Mouse (Mus musculus) embryo, embryonic 11.5 days (tissue): ENCODE data around the gene 1700001O22Rik.

Experiments used
- DNase-seq: peaks from one replicate; pipeline ENCODE4 v3.0.0-alpha.2; 2012; ENCODE audit warnings: low read depth, low spot score

The 1700001O22Rik gene

DNA sequence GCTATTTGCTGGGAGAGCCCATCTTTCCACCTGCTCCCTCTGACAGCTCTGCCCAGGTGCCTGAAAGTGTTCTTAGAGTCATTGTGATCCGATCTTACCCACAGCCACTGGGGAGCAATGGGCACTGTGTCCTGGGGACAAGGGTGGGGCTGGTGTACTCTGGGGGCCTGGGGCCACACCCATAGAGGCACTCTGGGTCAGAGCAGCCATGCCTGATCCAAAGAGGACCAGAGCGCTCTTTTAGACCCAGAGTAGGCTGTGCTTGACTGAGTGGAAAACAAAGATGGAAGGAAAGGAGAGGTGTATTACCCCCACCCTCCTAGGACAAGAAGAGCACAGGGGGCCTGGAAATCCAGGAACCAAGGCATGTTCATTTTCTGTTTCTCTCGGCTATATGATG lies at the start of gene 1700001O22Rik:
Gene 1700001O22Rik, minus strand, starts transcription at position 58 of the 400 bp plus-strand sequence.
- DNase-seq, result no peak

GRCm38 (mm10) chr2:30852771-30853313 lies 49.4 kb upstream of the 1700001O22Rik start:
- no peak for DNase-seq

DNA sequence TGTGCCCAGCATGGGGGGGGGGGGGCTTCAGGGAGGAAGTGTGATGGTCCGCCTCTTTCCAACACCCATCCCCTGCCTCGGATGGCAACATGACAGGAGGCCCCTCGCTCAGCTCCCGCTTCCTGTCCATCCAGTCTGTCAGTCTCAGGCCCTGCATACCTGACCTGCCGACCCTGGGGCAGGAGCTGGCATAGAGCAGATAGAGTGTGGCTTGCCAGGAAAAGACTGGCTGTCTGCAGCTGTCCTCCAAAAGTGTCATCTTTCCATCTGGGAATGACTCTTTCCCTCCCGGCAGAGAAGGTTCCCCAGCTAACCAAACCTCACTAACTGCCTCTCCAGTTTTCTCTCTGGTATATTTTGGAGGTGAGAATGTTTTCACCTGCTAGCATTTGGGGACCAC lies 47.1 kb upstream of the 1700001O22Rik start:
- no peak for DNase-seq

GRCm38 (mm10) chr2:30848184-30848583 lies 44.7 kb upstream of the 1700001O22Rik start:
- DNase-seq, result no peak

DNA sequence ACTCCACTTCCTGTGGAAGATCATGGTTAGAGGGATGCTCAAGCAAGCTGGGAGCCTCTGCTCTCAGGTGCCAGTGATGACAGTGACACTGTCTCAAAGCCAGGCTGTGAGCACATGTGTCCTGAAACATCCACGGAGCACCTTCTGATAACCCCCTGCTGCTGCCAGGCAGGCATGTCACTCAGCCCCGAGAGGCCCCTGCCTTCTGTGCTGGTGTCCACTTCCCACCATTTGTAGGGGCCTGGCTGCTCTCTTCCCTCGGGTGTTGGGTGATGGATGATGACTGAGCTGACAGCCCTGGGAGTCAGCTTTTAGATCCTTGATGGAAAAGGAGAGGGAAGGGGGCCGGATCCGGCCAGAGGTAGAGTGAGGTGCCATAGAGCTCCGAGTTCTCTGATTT lies 43.3 kb upstream of the 1700001O22Rik start:
- no peak for DNase-seq

DNA sequence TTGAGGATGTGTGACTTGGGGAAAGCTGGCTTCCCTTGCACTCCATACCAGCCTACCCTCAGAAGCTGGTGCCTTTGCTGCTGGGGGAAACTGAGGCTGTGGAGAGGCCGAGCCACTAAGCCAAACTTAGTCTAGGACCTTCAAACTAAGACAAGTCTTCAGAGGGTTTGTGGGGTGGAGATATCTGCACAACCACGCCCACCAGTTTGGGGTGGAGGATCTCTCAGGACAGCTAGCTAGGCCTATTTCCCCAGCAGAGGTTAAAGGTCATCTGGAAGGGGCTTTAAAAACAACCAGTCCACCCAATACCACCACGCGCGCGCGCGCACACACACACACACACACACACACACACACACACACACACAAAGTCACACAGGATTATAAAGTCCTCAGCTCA lies 42.8 kb upstream of the 1700001O22Rik start:
- DNase-seq, result no peak

- no peak for DNase-seq
Observed at GRCm38 (mm10) chr2:30845152-30846070, 42.0 kb upstream of the 1700001O22Rik start.

GRCm38 (mm10) chr2:30842615-30843014 lies 39.2 kb upstream of the 1700001O22Rik start:
- DNase-seq, result no peak

GRCm38 (mm10) chr2:30836238-30836990 lies 33.0 kb upstream of the 1700001O22Rik start:
- DNase-seq, result peak; percentile 52

DNA sequence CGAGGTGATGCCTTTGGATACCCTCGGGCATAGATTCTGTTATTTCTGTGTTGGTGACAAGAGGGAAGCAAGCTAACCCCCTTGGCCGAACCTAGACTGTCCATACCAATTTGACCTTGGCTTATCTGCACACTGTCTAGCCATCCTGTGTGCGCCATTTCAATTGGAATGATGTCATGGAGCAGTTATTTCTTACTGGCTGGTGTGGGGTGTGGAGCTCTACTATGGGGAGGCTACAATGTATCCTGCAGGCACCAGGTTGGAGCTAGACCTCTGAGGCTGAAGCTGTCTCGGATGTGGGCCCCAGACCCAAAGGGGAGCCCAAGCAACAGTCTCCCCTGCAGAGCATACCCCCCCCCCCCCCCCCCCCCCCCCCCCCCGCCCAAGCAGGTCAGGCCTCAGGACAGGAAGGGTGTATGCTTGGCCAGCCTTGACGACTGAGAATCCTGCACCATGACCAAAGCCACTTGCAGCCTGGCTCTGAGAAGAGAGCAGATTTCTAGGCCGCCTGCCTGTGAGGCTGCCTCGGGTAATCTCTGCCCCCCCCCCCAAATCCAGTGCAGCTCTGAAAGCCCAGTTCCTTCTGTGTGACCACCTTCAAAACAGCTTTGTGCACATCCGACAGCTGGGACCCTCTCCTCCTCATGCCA lies 31.0 kb upstream of the 1700001O22Rik start, which contains the start of gene Prrx2:
Gene Prrx2, plus strand, starts transcription at position 600 of the 650 bp plus-strand sequence.
- no peak for DNase-seq

- peak; percentile 52 for DNase-seq
Observed at GRCm38 (mm10) chr2:30833644-30834043, 30.2 kb upstream of the 1700001O22Rik start.

- DNase-seq, result no peak
Observed at GRCm38 (mm10) chr2:30830283-30830795, 26.9 kb upstream of the 1700001O22Rik start, which contains the start of gene Asb6. Asb6 (minus strand) TSS chr2:30830333.

DNA sequence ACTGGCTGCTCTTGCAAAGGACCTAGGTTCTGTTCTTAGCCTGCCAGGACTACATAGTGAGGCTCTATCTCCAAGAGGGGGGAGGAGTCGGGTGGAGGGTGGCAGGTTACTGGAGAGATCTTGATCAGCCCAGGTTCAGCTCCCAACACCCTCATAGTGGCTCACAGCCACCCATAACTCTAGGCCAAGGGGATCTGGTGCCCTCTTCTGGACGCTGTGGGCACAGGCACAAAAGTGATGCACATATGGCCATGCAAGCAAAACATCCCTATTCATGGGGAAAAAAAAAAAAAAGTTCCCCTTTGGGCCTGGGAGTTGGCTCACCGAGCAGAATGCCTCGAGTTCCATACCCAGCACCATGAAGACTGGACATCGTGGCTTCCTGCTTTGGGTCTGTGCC lies 25.9 kb upstream of the 1700001O22Rik start:
- DNase-seq, result no peak

- peak; percentile 90 for DNase-seq
Observed at GRCm38 (mm10) chr2:30827749-30828475, 24.5 kb upstream of the 1700001O22Rik start.

DNA sequence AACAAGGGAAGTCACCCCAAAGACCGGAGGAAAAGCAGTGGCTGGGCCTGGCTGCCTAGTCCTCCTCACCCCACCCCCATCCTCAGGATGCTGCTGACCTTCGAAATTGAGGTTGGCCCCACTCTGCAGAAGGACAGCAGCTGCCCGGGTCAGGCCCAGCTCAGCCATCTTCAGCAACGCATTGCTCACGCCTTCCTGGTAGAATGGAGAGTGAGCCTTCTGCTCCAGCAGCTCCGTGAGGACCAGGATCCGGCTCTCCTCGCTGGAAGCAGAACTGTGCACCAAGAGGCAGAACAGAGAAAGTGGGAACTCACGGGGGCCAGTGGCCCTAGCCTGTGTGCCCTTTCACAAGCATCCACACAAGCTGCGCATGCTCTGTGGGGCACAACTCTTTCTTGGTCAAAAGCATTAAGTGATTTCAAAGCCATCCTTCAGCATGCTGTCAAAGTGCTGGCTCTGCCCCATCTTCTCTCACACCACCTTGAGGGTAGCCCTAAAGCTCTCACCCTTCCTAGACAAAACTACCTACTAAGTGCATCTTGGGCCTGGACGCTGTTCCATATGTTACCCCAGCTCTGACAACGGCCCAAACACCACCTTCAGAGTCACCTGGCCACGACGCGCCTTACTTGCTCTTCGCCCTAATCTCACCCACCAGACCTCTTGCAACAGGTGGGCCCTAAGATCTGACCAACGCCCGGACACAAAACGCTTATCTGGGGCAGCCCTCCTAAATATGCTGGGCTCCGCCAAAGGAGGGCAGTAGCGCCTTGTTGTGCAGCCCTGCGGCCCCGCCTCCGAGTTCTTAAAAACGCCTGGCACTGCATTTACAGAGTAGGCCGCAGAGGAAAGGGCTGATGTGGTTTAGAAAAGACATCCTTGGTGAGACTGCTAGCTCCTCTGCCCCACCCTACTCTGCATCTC lies 23.6 kb upstream of the 1700001O22Rik start:
- no peak for DNase-seq

DNA sequence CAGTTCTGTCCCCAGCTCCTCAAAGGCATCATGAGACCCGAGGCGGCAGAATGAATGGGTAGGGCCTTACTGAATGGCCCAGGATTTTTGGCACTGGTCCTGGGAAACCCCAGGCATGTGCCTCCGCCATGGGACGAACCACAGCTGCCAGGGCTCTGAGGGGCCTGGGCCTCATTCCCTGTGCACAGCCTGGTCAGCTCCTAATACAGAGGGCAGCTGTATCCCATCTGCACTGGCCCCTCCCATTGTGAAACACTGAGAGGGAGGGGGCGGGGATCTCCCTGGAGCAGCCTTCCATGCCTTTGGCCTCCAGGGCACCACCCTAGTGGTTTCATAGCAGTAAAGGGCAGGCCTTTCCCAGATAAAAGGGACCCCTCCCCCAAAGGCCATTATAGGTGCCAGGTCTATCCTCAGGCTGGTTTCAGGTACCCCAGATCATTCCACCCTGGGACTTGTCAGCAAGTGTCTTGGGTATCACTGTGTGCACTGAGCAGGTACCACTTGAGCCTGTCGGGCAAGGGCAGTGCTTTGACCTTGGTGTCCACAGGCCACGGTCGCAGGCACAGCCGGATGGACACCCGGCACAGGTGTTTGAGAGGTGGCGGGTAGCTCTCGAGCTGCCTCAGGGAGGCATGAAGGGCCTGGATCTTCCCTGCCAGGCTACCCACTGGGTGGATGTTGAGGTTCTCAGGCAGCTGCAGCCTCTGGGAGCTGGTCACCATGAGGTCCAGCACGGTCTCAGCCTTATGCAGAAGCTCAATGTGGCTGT lies 20.1 kb upstream of the 1700001O22Rik start:
- DNase-seq, result no peak

DNA sequence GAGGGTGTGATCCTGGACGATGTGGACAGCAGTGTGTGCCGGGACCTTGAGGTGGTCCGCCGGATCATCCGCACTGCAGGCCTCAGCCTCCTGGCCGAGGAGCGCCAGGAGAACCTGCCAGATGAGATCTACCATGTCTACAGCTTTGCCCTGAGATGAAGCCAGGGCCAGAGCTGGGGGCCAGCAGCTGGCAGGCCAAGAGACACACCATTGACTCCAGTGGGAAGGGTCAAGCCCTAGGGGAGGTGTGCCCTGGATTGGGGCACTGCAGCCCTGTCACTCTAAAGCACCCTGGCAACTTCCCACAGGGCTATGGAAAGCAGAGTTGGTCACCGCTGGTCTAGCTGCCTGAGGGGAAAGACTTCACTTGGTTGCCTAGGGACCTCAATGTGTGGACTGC lies 19.0 kb upstream of the 1700001O22Rik start:
- no peak for DNase-seq

GRCm38 (mm10) chr2:30821073-30821472 lies 17.6 kb upstream of the 1700001O22Rik start:
- no peak for DNase-seq

GRCm38 (mm10) chr2:30819873-30820272 lies 16.4 kb upstream of the 1700001O22Rik start:
- DNase-seq, result no peak
